Mouse (Mus musculus) intestine, embryonic 16.5 days (tissue): Measurements from ENCODE around the gene Cdc42bpa. TPM values are rescaled to one million over a fixed set of nuclear protein-coding genes. Genes with fewer than 3 reads are reported as not detected.

Experiments
- ATAC-seq: fragments of 200-750 bp; cut with Nextera tagmentation; 2 replicates; pipeline ENCODE4 v1.8.0; 2017; ENCODE audit warnings: moderate TSS enrichment, moderate library complexity
- H3K27ac ChIP-seq: fragments of 300-500 bp; sonication (generic); 2 replicates; pipeline ENCODE4 v1.5.1; 2014; ENCODE audit warnings: mild to moderate bottlenecking, low read length
- H3K27me3 ChIP-seq: fragments of 300-500 bp; sonication (generic); replicated peaks from 2 replicates; pipeline ENCODE4 v1.6.1; 2014; ENCODE audit warnings: low read length, control low read depth, mixed read lengths; ENCODE audit not compliant: control insufficient read depth, insufficient read depth
- H3K36me3 ChIP-seq: fragments of 300-500 bp; sonication (generic); 2 replicates; pipeline ENCODE4 v1.6.1; 2014; ENCODE audit warnings: low read length, control low read depth; ENCODE audit not compliant: control insufficient read depth, insufficient read depth
- H3K4me1 ChIP-seq: fragments of 300-500 bp; sonication (generic); 2 replicates; pipeline ENCODE4 v1.6.1; 2014; ENCODE audit warnings: low read length, control low read depth, mixed read lengths; ENCODE audit not compliant: control insufficient read depth, insufficient read depth
- H3K4me2 ChIP-seq: fragments of 300-500 bp; sonication (generic); 2 replicates; pipeline ENCODE4 v1.6.1; 2014; ENCODE audit warnings: low read depth, low read length, control low read depth
- H3K4me3 ChIP-seq: fragments of 300-500 bp; sonication (generic); 2 replicates; pipeline ENCODE4 v1.5.1; 2014; ENCODE audit warnings: mild to moderate bottlenecking, low read length
- H3K9ac ChIP-seq: fragments of 300-500 bp; sonication (generic); 2 replicates; pipeline ENCODE4 v1.6.1; 2014; ENCODE audit warnings: low read depth, low read length
- H3K9me3 ChIP-seq: fragments of 300-500 bp; sonication (generic); 2 replicates; pipeline ENCODE4 v1.6.1; 2016; ENCODE audit warnings: low read length, control low read depth; ENCODE audit not compliant: control insufficient read depth
- WGBS: fragments of 180-500 bp; shearing (Covaris S2); extraction: QIAGEN DNeasy Blood & Tissue Kit; methylation state at CpG from one replicate; pipeline ENCODE4 v1.1.7; 2014; 5-methylcytosine and 5-hydroxymethylcytosine counted together
- polyA plus RNA-seq: library from polyadenylated mRNA; unstranded; fragments of >200 nt; fragmentation: Nextera tagmentation; extraction: Ambion mirVana; gene quantifications from 2 replicates; pipeline ENCODE4 v1.2.1, GENCODE M21; 2015

Gene Cdc42bpa
- polyA plus RNA-seq, 1 experiment from 2014 or later, result 8.2 TPM

- Histone ChIP-seq H3K9ac (no peak overlapping the region), H3K27ac (no peak overlapping the region), H3K4me1 (no peaks in the 10 kb centered on the region), H3K36me3 (no peaks in the 10 kb centered on the region; the same call in 1 of the 2 replicates), H3K4me2 (no peak overlapping the region), H3K27me3 (no peaks in the 10 kb centered on the region), H3K4me3 (no peak overlapping the region), H3K9me3 (no peaks in the 10 kb centered on the region)
- 94% methylated on average over 6 of the region's 6 CpGs for WGBS
- ATAC-seq, result no peak
Measured at GRCm38 (mm10) chr1:180168294-180168693, 208.0 kb downstream of the Cdc42bpa start.

- H3K4me3 ChIP-seq, result no peak overlapping the region
- no peak overlapping the region for H3K4me2 ChIP-seq
- no peak for ATAC-seq
- no peaks in the 10 kb centered on the region for H3K27me3 ChIP-seq
- H3K9ac ChIP-seq, result no peak overlapping the region
- H3K36me3 ChIP-seq, result no peaks in the 10 kb centered on the region; the same call in 1 of the 2 replicates
- H3K9me3 ChIP-seq, result no peaks in the 10 kb centered on the region
- H3K4me1 ChIP-seq, result no peaks in the 10 kb centered on the region
- H3K27ac ChIP-seq, result no peak overlapping the region
- WGBS, result 90% methylated on average over 7 of the region's 7 CpGs
Measured at GRCm38 (mm10) chr1:180169161-180169560, 208.9 kb downstream of the Cdc42bpa start.

GRCm38 (mm10) chr1:180170071-180170470, 209.8 kb downstream of the Cdc42bpa start:
- H3K9ac ChIP-seq, result no peak overlapping the region
- H3K4me1 ChIP-seq, result no peaks in the 10 kb centered on the region
- no peak overlapping the region for H3K27ac ChIP-seq
- no peak for ATAC-seq
- H3K4me3 ChIP-seq, result no peak overlapping the region
- H3K4me2 ChIP-seq, result no peak overlapping the region
- WGBS, result 93% methylated on average over 8 of the region's 8 CpGs
- no peaks in the 10 kb centered on the region for H3K27me3 ChIP-seq
- no peaks in the 10 kb centered on the region; the same call in 1 of the 2 replicates for H3K36me3 ChIP-seq
- H3K9me3 ChIP-seq, result no peaks in the 10 kb centered on the region

DNA sequence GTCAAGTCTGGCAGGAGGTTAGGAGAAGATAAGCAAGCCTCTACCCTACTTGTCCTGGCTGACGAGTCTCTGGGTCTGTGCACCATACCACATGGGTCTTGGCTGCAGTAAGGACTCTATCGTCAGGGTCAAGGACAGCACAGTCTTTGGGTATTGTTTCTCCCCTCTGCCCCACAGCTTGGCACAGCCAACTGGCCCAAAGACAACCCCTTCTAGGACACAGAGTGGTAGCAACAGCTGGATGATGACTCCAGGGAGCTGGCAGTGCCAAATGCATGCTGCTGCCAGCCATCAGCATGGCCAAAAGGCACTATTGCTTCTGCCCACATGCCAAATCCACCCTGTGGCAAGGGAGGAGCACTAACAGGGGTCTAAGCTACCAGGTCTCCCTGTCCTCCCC, 211.6 kb downstream of the Cdc42bpa start:
- Histone ChIP-seq H3K27me3 (no peaks in the 10 kb centered on the region), H3K4me3 (no peak overlapping the region), H3K9me3 (no peaks in the 10 kb centered on the region), H3K36me3 (no peaks in the 10 kb centered on the region; the same call in 1 of the 2 replicates), H3K4me2 (no peak overlapping the region), H3K9ac (no peak overlapping the region), H3K27ac (no peak overlapping the region), H3K4me1 (peaks cover 4% of the 10 kb centered on the region; the same call in 1 of the 2 replicates)
- 73% methylated on average over 2 of the region's 2 CpGs for WGBS
- ATAC-seq, result no peak

GRCm38 (mm10) chr1:180172600-180172999, 212.3 kb downstream of the Cdc42bpa start:
- H3K4me2 ChIP-seq, result no peak overlapping the region
- H3K27ac ChIP-seq, result no peak overlapping the region
- H3K4me1 ChIP-seq, result peaks cover 4% of the 10 kb centered on the region; the same call in 1 of the 2 replicates
- no peak overlapping the region for H3K4me3 ChIP-seq
- H3K36me3 ChIP-seq, result no peaks in the 10 kb centered on the region
- 88% methylated on average over 4 of the region's 4 CpGs for WGBS
- no peaks in the 10 kb centered on the region for H3K9me3 ChIP-seq
- H3K9ac ChIP-seq, result no peak overlapping the region
- no peak for ATAC-seq
- no peaks in the 10 kb centered on the region for H3K27me3 ChIP-seq

DNA sequence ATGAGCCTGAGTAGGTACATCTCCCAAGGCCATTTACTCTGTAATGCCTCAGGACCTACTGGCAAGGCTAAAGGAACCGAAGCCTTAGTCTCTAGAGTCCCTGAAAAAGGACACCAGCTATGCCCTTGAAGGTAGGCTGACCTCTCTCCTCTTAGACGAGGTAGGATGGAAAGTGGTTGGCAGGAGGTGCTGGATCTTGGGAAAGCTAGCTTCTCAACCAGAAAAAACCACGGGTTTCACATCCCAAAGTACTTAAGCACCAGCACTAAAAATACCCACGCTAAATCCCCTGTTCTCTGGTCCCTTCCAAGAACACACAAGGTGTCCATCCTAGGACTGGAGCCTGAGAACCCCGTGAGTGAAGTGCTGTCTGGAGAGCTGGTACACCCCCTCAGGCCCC, 212.7 kb downstream of the Cdc42bpa start:
- Histone ChIP-seq H3K4me2 (no peak overlapping the region), H3K9me3 (no peaks in the 10 kb centered on the region), H3K27ac (no peak overlapping the region), H3K36me3 (no peaks in the 10 kb centered on the region), H3K27me3 (no peaks in the 10 kb centered on the region), H3K4me3 (no peak overlapping the region), H3K9ac (no peak overlapping the region), H3K4me1 (peaks cover 4% of the 10 kb centered on the region; the same call in 1 of the 2 replicates)
- ATAC-seq, result no peak
- WGBS, result 88% methylated on average over 5 of the region's 5 CpGs

DNA sequence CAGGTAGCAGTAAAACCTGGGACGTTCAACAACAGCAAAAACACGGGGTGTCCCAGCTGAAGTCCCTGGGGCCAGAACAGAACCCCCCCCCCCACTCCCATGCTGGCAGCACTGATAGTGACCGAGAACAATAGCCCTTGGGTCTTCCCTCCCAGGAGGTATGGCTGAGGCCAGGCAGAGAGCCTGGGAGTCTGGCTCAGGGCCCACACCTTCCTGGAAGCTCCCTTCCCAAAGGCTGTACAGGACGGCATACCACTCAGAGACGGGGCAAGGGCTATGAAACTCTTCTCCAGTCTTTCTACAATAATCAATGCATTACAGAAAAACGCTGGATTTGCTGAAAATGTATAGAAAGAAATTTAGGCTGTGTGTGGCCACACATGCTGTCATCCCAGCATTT, 214.4 kb downstream of the Cdc42bpa start:
- Histone ChIP-seq H3K27ac (no peak overlapping the region), H3K4me1 (peaks cover 4% of the 10 kb centered on the region; the same call in 1 of the 2 replicates), H3K9me3 (no peaks in the 10 kb centered on the region), H3K9ac (no peak overlapping the region), H3K36me3 (no peaks in the 10 kb centered on the region), H3K4me2 (no peak overlapping the region), H3K4me3 (no peak overlapping the region), H3K27me3 (no peaks in the 10 kb centered on the region)
- WGBS, result 66% methylated on average over 6 of the region's 6 CpGs
- no peak for ATAC-seq

DNA sequence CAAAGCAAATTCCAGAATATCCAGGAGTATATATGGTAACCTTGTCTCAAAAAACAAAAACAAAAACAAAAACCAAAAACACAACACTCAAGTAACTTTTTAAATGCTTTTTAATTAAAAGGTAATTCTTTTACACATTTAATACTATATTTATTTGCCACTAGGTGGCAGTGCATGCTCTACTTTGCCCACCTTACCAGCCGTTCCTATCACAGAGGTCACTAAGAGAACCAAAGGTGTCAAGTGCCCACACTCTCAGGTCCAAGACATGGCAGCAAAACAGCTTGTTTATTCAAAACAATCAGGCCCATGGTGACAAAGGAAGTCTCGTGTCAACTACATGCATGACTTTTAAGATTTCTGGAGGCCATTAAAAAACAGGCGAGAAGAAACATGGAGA, 214.9 kb downstream of the Cdc42bpa start:
- H3K4me3 ChIP-seq, result no peak overlapping the region
- no peaks in the 10 kb centered on the region for H3K27me3 ChIP-seq
- peak overlapping the region; percentile 72; the same call in 1 of the 2 replicates for H3K27ac ChIP-seq
- H3K36me3 ChIP-seq, result no peaks in the 10 kb centered on the region
- 36% methylated on average over 3 of the region's 3 CpGs for WGBS
- no peak overlapping the region for H3K4me2 ChIP-seq
- peak; percentile 62 for ATAC-seq
- H3K4me1 ChIP-seq, result peaks cover 4% of the 10 kb centered on the region; the same call in 1 of the 2 replicates
- H3K9me3 ChIP-seq, result no peaks in the 10 kb centered on the region
- no peak overlapping the region for H3K9ac ChIP-seq

- ATAC-seq, result peak; percentile 90
- Histone ChIP-seq H3K36me3 (no peaks in the 10 kb centered on the region), H3K9me3 (no peaks in the 10 kb centered on the region), H3K27me3 (no peaks in the 10 kb centered on the region), H3K4me2 (no peak overlapping the region), H3K9ac (no peak overlapping the region), H3K4me1 (peaks cover 4% of the 10 kb centered on the region; the same call in 1 of the 2 replicates), H3K27ac (peak overlapping the region; percentile 72; the same call in 1 of the 2 replicates), H3K4me3 (no peak overlapping the region)
- 42% methylated on average over 8 of the region's 8 CpGs for WGBS
Measured at GRCm38 (mm10) chr1:180175635-180176034, 215.4 kb downstream of the Cdc42bpa start.

GRCm38 (mm10) chr1:180176784-180177183, 216.5 kb downstream of the Cdc42bpa start:
- no peak overlapping the region for H3K9ac ChIP-seq
- no peak overlapping the region for H3K27ac ChIP-seq
- no peaks in the 10 kb centered on the region for H3K27me3 ChIP-seq
- no peaks in the 10 kb centered on the region for H3K36me3 ChIP-seq
- peaks cover 11% of the 10 kb centered on the region for H3K4me1 ChIP-seq
- no peak overlapping the region for H3K4me2 ChIP-seq
- H3K9me3 ChIP-seq, result no peaks in the 10 kb centered on the region
- WGBS, result 8% methylated on average over 1 of the region's 1 CpGs
- ATAC-seq, result no peak
- H3K4me3 ChIP-seq, result no peak overlapping the region
